Mouse (Mus musculus): ENCODE measurements around the gene Ucn2.

DNA sequence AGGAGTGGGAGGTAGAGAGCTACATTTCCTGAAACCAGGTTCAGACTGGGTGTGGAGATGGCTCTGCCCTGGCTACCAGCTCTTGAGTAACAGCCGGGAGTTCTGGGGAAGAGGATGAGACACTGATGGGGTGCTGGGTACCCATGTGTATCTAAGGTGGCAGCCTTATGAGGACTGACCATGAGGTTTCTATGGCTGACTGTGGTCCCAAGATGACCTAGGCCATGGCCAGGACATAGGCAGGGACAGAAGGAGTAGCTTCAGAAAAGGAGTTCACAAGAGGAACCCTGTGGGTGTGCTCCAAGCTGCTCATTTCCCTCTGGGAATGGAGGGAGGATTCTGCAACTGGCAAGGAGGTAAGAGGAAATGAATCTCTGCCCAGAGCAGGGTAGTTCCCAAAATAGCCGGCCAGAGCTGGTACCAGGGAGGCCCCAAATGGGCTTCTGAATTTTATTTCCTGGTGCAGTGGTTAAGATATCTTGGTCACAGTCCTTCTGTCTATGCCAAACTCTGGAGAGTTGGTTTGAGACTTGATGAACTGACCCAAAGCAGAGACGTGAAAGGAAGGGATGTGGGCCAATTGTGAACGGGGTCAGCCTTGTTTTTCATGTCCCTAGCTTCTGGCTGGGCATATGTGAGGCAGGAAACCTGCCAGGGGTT, 4.1 kb downstream of the Ucn2 start:
- TF ChIP-seq CTCF (IDR thresholded peaks at IDR 0.05; ENCODE audit: insufficient read depth, low read depth, low read length) (no peak), POLR2A (IDR thresholded peaks at IDR 0.05; ENCODE audit: insufficient read depth, low read depth, low read length) (no peak)
